Mouse (Mus musculus) heart, embryonic 14.5 days (tissue): Measurements from ENCODE around the gene Cops8. TPM values are rescaled to one million over a fixed set of nuclear protein-coding genes. Genes with fewer than 3 reads are reported as not detected.

Experiments
- ATAC-seq: fragments of 200-750 bp; cut with Nextera tagmentation; 2 replicates; pipeline ENCODE4 v1.8.0; 2017; ENCODE audit warnings: low read depth, moderate TSS enrichment; ENCODE audit not compliant: insufficient number of reproducible peaks, insufficient read depth, low FRiP score
- H3K27ac ChIP-seq, 2 experiments: fragments of 200-500 bp in 1 of 2; fragments of 300-500 bp in 1 of 2; sonication (generic) in 1 of 2; replicated peaks in 1 of 2; 2 replicates each; pipeline ENCODE4 v1.5.1; 2012 to 2014; ENCODE audit warnings: low read depth in 2 of 2, low read length in 2 of 2, control low read depth in 1 of 2, mild to moderate bottlenecking in 1 of 2, mixed read lengths in 1 of 2; ENCODE audit not compliant: control insufficient read depth in 1 of 2, insufficient read depth in 1 of 2
- H3K27me3 ChIP-seq: fragments of 300-500 bp; sonication (generic); 2 replicates; pipeline ENCODE4 v1.6.1; 2014; ENCODE audit warnings: mild to moderate bottlenecking, low read length, control low read depth; ENCODE audit not compliant: control insufficient read depth, insufficient read depth
- H3K36me3 ChIP-seq: fragments of 300-500 bp; sonication (generic); 2 replicates; pipeline ENCODE4 v1.6.1; 2014; ENCODE audit warnings: mild to moderate bottlenecking, control low read depth, low read length, mixed read lengths; ENCODE audit not compliant: control insufficient read depth, insufficient read depth
- H3K4me1 ChIP-seq, 2 experiments: fragments of 200-500 bp in 1 of 2; fragments of 300-500 bp in 1 of 2; sonication (generic) in 1 of 2; 2 replicates each; pipeline ENCODE4 v1.6.1; 2012 to 2014; ENCODE audit warnings: low read length in 2 of 2, control low read depth in 1 of 2, mixed read lengths in 1 of 2; ENCODE audit not compliant: control insufficient read depth in 2 of 2, insufficient read depth in 2 of 2
- H3K4me2 ChIP-seq: fragments of 300-500 bp; sonication (generic); 2 replicates; pipeline ENCODE4 v1.6.1; 2014; ENCODE audit warnings: mild to moderate bottlenecking, low read length
- H3K4me3 ChIP-seq, 2 experiments: fragments of 200-500 bp in 1 of 2; fragments of 300-500 bp in 1 of 2; sonication (generic) in 1 of 2; 2 replicates each; pipeline ENCODE4 v1.5.1; 2012 to 2014; ENCODE audit warnings: low read length in 2 of 2, mild to moderate bottlenecking in 2 of 2, control low read depth in 1 of 2, low read depth in 1 of 2, moderate library complexity in 1 of 2; ENCODE audit not compliant: control insufficient read depth in 1 of 2, insufficient read depth in 1 of 2
- H3K9ac ChIP-seq: fragments of 300-500 bp; sonication (generic); 2 replicates; pipeline ENCODE4 v1.6.1; 2014; ENCODE audit warnings: mild to moderate bottlenecking, low read length
- H3K9me3 ChIP-seq: fragments of 300-500 bp; sonication (generic); 2 replicates; pipeline ENCODE4 v1.6.1; 2016; ENCODE audit warnings: low read length, control low read depth; ENCODE audit not compliant: control insufficient read depth
- WGBS: fragments of 180-500 bp; shearing (Covaris S2); extraction: QIAGEN DNeasy Blood & Tissue Kit; methylation state at CpG from one replicate; pipeline ENCODE4 v1.1.7; 2014; 5-methylcytosine and 5-hydroxymethylcytosine counted together
- polyA plus RNA-seq: library from polyadenylated mRNA; unstranded; fragments of >200 nt; fragmentation: Nextera tagmentation; extraction: Ambion mirVana; gene quantifications from 2 replicates; pipeline ENCODE4 v1.2.1, GENCODE M21; 2014

Cops8 gene
- polyA plus RNA-seq, 1 experiment from 2014 or later = 128 TPM

DNA sequence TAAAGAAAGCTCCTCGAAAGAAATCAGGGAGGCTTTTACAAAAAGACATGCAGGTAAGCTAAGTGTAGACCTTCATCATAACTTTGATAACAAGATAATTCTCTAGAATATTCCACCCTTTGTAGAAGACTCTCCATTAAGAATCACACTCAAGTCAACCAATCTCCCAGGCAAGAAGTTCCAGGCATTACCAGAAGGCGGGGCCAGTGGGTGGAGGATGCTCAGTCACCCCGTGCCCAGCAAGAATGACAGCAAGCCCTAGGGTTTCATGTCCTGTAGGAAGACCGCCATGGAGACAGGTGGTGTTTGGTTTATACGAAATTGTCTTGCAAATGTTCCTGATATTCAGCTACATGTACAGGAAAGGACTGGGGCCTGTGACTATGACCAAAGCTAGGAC, 25.4 kb upstream of the Cops8 start:
- peaks cover 3% of the 10 kb centered on the region in 2 experiments; a peak in 2 of 4 replicates for H3K4me1 ChIP-seq
- no peaks in the 10 kb centered on the region for H3K9me3 ChIP-seq
- no peak overlapping the region for H3K9ac ChIP-seq
- ATAC-seq = no peak
- whole genome bisulfite sequencing = 73% methylated on average over 5 of the region's 5 CpGs
- no peak overlapping the region for H3K4me3 ChIP-seq
- H3K27me3 ChIP-seq = no peaks in the 10 kb centered on the region
- H3K27ac ChIP-seq = no peak overlapping the region
- H3K4me2 ChIP-seq = no peak overlapping the region
- no peaks in the 10 kb centered on the region for H3K36me3 ChIP-seq

DNA sequence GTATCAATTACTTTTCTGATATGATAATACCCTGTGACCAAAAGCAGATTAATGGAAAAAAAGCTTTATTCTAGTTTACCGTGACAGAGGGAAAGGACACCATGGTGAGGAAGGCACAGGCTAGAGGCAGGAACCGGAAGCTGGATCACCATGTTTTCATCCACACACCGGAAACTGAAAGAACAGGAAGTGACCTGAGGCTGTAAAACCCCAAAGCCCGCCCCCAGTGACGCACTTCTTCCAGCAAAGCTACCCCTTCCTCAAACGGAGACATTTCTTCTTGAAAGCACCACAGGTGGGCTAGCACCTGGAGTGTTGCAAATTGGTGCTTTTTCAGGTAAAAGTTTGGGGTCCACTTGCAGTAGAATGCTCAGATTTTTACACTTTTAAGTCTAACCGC, 20.1 kb upstream of the Cops8 start:
- Histone ChIP-seq H3K4me1 (peaks cover 0 to 3% of the 10 kb centered on the region in 2 experiments; a peak in 2 of 4 replicates), H3K36me3 (no peaks in the 10 kb centered on the region), H3K4me2 (no peak overlapping the region), H3K27me3 (no peaks in the 10 kb centered on the region), H3K4me3 (no peak overlapping the region), H3K27ac (no peak overlapping the region), H3K9me3 (no peaks in the 10 kb centered on the region), H3K9ac (no peak overlapping the region)
- WGBS = 64% methylated on average over 7 of the region's 7 CpGs
- ATAC-seq = no peak

DNA sequence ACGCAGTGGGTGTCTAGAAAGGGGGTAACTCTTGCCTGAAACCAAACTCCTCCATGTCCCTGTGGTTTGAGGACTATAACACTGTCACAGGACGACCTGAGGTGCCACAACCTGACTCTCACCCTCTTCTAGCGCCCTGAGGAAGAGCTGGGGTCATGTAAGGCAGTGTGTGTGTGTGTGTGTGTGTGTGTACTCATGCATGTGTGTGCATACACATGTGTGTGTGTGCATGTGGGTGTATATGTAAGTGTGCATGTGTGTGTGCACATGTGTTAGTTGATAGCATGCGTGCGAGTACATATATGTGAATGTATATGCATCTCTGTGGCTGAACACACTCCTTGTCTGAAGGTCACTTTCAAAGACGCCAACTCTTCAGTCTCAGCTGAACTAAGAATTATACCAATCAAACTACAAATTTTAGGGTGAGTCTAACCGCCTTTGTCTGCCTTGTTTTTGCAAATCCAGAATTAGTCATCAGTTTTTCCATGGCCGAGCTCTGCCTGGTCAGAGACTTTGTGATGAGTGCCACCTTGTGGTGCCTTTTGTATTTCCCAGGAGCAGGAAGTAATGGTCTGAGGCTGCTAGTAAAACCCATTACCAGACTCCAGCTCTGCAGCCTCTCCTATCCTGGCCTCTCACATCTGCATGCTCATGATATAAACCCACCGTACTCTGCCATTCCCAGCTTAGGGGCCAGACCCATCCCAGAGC, 14.6 kb upstream of the Cops8 start:
- ATAC-seq = no peak
- Histone ChIP-seq H3K4me3 (no peak overlapping the region), H3K27ac (no peak overlapping the region), H3K9ac (no peak overlapping the region), H3K4me1 (peaks cover 6 to 10% of the 10 kb centered on the region in 2 experiments; a peak in 3 of 4 replicates), H3K36me3 (no peaks in the 10 kb centered on the region), H3K27me3 (no peaks in the 10 kb centered on the region), H3K9me3 (no peaks in the 10 kb centered on the region), H3K4me2 (no peak overlapping the region)
- 57% methylated on average over 9 of the region's 9 CpGs for WGBS

- WGBS = 42% methylated on average over 2 of the region's 2 CpGs
- no peak overlapping the region for H3K9ac ChIP-seq
- no peaks in the 10 kb centered on the region for H3K36me3 ChIP-seq
- H3K27me3 ChIP-seq = no peaks in the 10 kb centered on the region
- no peak overlapping the region for H3K4me3 ChIP-seq
- H3K27ac ChIP-seq = peak overlapping the region in 1 of 2 experiments; percentile 53; a peak in 2 of 4 replicates
- H3K4me2 ChIP-seq = no peak overlapping the region
- H3K9me3 ChIP-seq = no peaks in the 10 kb centered on the region
- peaks cover 6 to 10% of the 10 kb centered on the region in 2 experiments; a peak in 3 of 4 replicates for H3K4me1 ChIP-seq
- ATAC-seq = no peak
These were observed 12.0 kb upstream of the Cops8 start for GRCm38 (mm10) chr1:90590797-90591196.

GRCm38 (mm10) chr1:90592784-90593183, 10.0 kb upstream of the Cops8 start:
- Histone ChIP-seq H3K9ac (no peak overlapping the region), H3K4me3 (no peak overlapping the region), H3K4me1 (peaks cover 6 to 10% of the 10 kb centered on the region in 2 experiments; a peak in 3 of 4 replicates), H3K36me3 (no peaks in the 10 kb centered on the region), H3K4me2 (no peak overlapping the region), H3K27ac (no peak overlapping the region), H3K27me3 (no peaks in the 10 kb centered on the region), H3K9me3 (no peaks in the 10 kb centered on the region)
- ATAC-seq = no peak
- WGBS = 20% methylated on average over 6 of the region's 6 CpGs

GRCm38 (mm10) chr1:90599226-90599625, 3.6 kb upstream of the Cops8 start:
- WGBS = 29% methylated on average over 3 of the region's 3 CpGs
- Histone ChIP-seq H3K9me3 (no peaks in the 10 kb centered on the region), H3K27me3 (no peaks in the 10 kb centered on the region), H3K27ac (no peak overlapping the region), H3K4me2 (no peak overlapping the region), H3K36me3 (no peaks in the 10 kb centered on the region), H3K4me1 (peaks cover 0 to 4% of the 10 kb centered on the region in 2 experiments; a peak in 1 of 4 replicates), H3K9ac (no peak overlapping the region), H3K4me3 (no peak overlapping the region)
- no peak for ATAC-seq

- 70% methylated on average over 3 of the region's 3 CpGs for WGBS
- no peaks in the 10 kb centered on the region for H3K9me3 ChIP-seq
- no peak for ATAC-seq
These were observed 1.7 kb upstream of the Cops8 start for GRCm38 (mm10) chr1:90601096-90601495.

DNA sequence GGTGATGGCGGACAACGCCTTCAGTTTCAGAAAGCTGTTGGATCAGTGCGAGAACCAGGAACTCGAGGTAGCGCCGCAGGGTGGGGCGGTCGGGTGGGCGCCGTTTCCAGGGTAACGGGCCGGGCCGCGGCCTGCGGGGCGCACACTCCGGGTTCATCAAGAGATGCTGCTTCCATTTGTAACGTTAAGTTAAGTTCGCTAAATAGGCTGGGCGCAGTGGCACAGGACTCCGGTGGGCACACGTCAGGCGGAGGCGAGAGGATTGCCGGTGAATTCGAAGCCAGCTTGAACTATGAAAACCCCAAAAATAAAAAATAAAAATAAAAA, 743 bp downstream of the Cops8 start:
- ATAC-seq = no peak
- WGBS = under 1% methylated on average over 26 of the region's 26 CpGs
- Histone ChIP-seq H3K4me3 (peak overlapping the region; percentile 85 to 87), H3K4me2 (peak overlapping the region; percentile 68), H3K36me3 (peaks cover 34% of the 10 kb centered on the region), H3K9me3 (no peaks in the 10 kb centered on the region), H3K27ac (peak overlapping the region in 1 of 2 experiments; percentile 39; a peak in 1 of 4 replicates), H3K9ac (peak overlapping the region; percentile 92), H3K4me1 (peaks cover 0 to 5% of the 10 kb centered on the region in 2 experiments; a peak in 1 of 4 replicates), H3K27me3 (no peaks in the 10 kb centered on the region)

More at GRCm38 (mm10) chr1:90601096-90601495, 1.7 kb upstream of the Cops8 start:
- H3K4me1 ChIP-seq = peaks cover 0 to 5% of the 10 kb centered on the region in 2 experiments; a peak in 1 of 4 replicates
- peaks cover 9% of the 10 kb centered on the region for H3K36me3 ChIP-seq
- H3K4me3 ChIP-seq = no peak overlapping the region
- H3K4me2 ChIP-seq = no peak overlapping the region
- no peak overlapping the region for H3K27ac ChIP-seq
- no peak overlapping the region for H3K9ac ChIP-seq
- H3K27me3 ChIP-seq = no peaks in the 10 kb centered on the region
